Mouse (Mus musculus): ENCODE measurements around the gene Ppy. TPM values are rescaled to one million over a fixed set of nuclear protein-coding genes. Genes with fewer than 3 reads are reported as not detected.

Gene Ppy
- polyA plus RNA-seq, 1 experiment from 2014 or later: not detected

DNA sequence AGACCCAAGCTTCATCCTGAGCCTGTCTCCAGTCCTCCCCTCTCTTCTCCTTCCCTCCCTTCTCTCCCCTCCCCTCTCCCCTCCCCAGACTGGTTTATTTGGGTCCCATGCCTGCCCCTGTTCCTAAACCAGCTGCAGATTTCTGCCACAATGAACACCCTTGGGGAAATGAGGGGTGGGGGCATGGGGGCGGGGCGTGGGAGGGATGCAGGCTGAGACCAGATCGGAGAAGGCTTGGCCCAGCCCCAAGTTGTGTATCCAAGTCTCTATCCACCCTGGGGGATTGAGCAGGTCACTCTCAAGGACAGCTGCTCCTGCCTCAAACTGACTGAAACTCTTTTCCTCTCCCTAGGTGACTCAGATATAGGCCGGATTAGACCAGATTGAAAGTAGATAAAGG is 33.4 kb upstream of the Ppy start:
- WGBS: 38% methylated on average over 4 of the region's 4 CpGs

GRCm38 (mm10) chr11:102117386-102117785 is 16.3 kb upstream of the Ppy start:
- WGBS: 84% methylated on average over 6 of the region's 6 CpGs
- Histone ChIP-seq H3K36me3 (no peaks in the 10 kb centered on the region), H3K4me3 (replicated peaks) (no peak overlapping the region), H3K27ac (no peak overlapping the region), H3K4me2 (no peak overlapping the region), H3K9ac (replicated peaks) (no peak overlapping the region), H3K4me1 (replicated peaks) (no peaks in the 10 kb centered on the region), H3K27me3 (peaks cover 17% of the 10 kb centered on the region), H3K9me3 (peaks cover 2% of the 10 kb centered on the region; the same call in 1 of the 2 replicates)
- ATAC-seq (ENCODE audit: insufficient number of reproducible peaks, insufficient read depth, low FRiP score, low TSS enrichment, low read depth): no peak

More for the DNA sequence above, 33.4 kb upstream of the Ppy start:
- Histone ChIP-seq H3K9me3 (no peaks in the 10 kb centered on the region), H3K36me3 (no peaks in the 10 kb centered on the region), H3K4me1 (replicated peaks) (peaks cover 11% of the 10 kb centered on the region), H3K4me2 (no peak overlapping the region), H3K27me3 (peaks cover 26% of the 10 kb centered on the region), H3K4me3 (replicated peaks) (no peak overlapping the region), H3K9ac (replicated peaks) (no peak overlapping the region), H3K27ac (no peak overlapping the region)
- no peak for ATAC-seq (ENCODE audit: insufficient number of reproducible peaks, insufficient read depth, low FRiP score, low TSS enrichment, low read depth)

DNA sequence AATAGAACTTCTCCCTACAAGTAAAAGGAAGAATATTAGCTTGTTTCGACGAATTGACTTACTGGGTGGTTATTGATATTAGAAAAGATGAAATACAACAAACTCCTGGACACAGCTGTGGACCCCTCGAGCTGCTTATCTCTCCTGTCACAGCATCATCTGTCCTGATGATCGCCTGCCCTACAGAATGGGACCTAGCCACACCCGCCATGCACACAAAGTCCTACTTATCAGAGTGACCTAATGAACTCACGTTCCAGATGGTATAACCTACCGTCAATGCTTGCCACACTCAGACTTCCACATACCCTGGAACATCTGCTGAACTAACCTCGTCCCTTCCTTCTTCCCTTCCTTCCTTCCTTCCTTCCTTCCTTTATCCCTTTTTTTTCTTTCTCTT is 15.1 kb upstream of the Ppy start:
- Histone ChIP-seq H3K4me1 (replicated peaks) (no peaks in the 10 kb centered on the region), H3K9ac (replicated peaks) (no peak overlapping the region), H3K27ac (no peak overlapping the region), H3K27me3 (peaks cover 17% of the 10 kb centered on the region), H3K9me3 (peaks cover 2% of the 10 kb centered on the region; the same call in 1 of the 2 replicates), H3K36me3 (no peaks in the 10 kb centered on the region), H3K4me2 (no peak overlapping the region), H3K4me3 (replicated peaks) (no peak overlapping the region)
- WGBS: 76% methylated on average over 8 of the region's 8 CpGs
- no peak for ATAC-seq (ENCODE audit: insufficient number of reproducible peaks, insufficient read depth, low FRiP score, low TSS enrichment, low read depth)

- H3K9me3 ChIP-seq: no peaks in the 10 kb centered on the region
- H3K4me3 ChIP-seq (replicated peaks): no peak overlapping the region
- peaks cover 9% of the 10 kb centered on the region for H3K4me1 ChIP-seq (replicated peaks)
- H3K27ac ChIP-seq: no peak overlapping the region
- H3K4me2 ChIP-seq: no peak overlapping the region
- peaks cover 60% of the 10 kb centered on the region for H3K27me3 ChIP-seq
- no peak for ATAC-seq (ENCODE audit: insufficient number of reproducible peaks, insufficient read depth, low FRiP score, low TSS enrichment, low read depth)
- H3K36me3 ChIP-seq: no peaks in the 10 kb centered on the region
- H3K9ac ChIP-seq (replicated peaks): no peak overlapping the region
- 70% methylated on average over 5 of the region's 5 CpGs for WGBS
Measured at GRCm38 (mm10) chr11:102111576-102111975, 10.5 kb upstream of the Ppy start.

DNA sequence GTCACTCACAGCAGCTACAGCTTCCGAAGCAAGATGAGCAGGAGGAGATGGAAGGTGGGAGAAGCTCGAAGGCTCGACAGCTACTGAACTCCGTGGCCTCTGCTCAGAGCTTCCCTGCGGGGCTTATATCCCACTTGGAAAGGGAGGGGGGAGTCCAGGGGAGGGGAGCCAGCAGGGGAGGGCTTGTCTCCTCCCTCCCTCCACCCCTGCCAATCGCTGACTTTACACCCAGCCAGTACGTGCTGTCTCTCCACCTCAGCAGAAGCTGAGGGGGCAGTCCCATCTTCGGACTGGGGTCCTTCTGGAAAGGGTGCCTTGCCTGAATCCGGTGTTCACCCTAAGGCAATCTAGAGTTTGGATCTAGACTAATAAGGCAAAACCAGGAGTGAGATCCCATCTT is 6.6 kb upstream of the Ppy start, which contains the start of gene Pyy:
Gene Pyy (minus strand): TSS at position 101 of the 400 bp plus-strand sequence.
- Histone ChIP-seq H3K27me3 (peaks cover 82% of the 10 kb centered on the region), H3K9me3 (no peaks in the 10 kb centered on the region), H3K4me1 (replicated peaks) (peaks cover 9% of the 10 kb centered on the region), H3K4me3 (replicated peaks) (peak within 1 kb of the TSS; percentile 20; the same call in 1 of the 2 replicates), H3K4me2 (peak within 1 kb of the TSS; percentile 42), H3K36me3 (no peaks in the 10 kb centered on the region), H3K27ac (no peak within 1 kb of the TSS), H3K9ac (replicated peaks) (no peak within 1 kb of the TSS; the same call in 1 of the 2 replicates)
- ATAC-seq (ENCODE audit: insufficient number of reproducible peaks, insufficient read depth, low FRiP score, low TSS enrichment, low read depth): no peak
- 14% methylated on average over 8 of the region's 9 CpGs for WGBS

DNA sequence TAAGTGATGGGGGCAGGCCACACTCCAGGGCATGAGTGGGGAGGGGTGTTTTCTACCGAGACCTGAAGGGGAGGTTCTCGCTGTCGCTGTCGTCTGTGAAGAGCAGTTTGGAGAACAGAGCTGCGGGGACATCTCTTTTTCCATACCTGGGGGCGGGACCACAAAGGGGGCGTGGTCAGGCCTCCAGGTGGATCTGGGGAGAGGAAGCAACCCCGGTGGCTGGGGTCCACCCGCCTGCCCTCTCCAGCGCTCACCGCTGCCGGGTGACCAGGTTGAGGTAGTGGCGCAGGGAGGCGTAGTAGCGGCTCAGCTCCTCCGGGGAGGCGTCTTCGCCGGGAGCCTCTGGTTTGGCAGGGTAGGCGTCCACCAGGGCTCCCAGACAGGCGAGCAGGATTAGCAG is 5.8 kb upstream of the Ppy start:
- H3K27me3 ChIP-seq: peaks cover 88% of the 10 kb centered on the region
- WGBS: 2% methylated on average over 21 of the region's 21 CpGs

GRCm38 (mm10) chr11:102102485-102103258 is 1.6 kb upstream of the Ppy start:
- Histone ChIP-seq H3K36me3 (no peaks in the 10 kb centered on the region), H3K4me1 (replicated peaks) (peaks cover 18% of the 10 kb centered on the region), H3K4me3 (replicated peaks) (no peak overlapping the region), H3K27me3 (peaks cover 96% of the 10 kb centered on the region), H3K9me3 (no peaks in the 10 kb centered on the region), H3K9ac (replicated peaks) (no peak overlapping the region), H3K27ac (no peak overlapping the region), H3K4me2 (no peak overlapping the region)
- WGBS: 20% methylated on average over 17 of the region's 17 CpGs
- ATAC-seq (ENCODE audit: insufficient number of reproducible peaks, insufficient read depth, low FRiP score, low TSS enrichment, low read depth): no peak

More for the DNA sequence above, 5.8 kb upstream of the Ppy start:
- Histone ChIP-seq H3K9me3 (no peaks in the 10 kb centered on the region), H3K4me3 (replicated peaks) (peak overlapping the region; percentile 20; the same call in 1 of the 2 replicates), H3K9ac (replicated peaks) (no peak overlapping the region; the same call in 1 of the 2 replicates), H3K36me3 (no peaks in the 10 kb centered on the region), H3K4me1 (replicated peaks) (peaks cover 15% of the 10 kb centered on the region), H3K27ac (no peak overlapping the region), H3K4me2 (peak overlapping the region; percentile 42)
- ATAC-seq (ENCODE audit: insufficient number of reproducible peaks, insufficient read depth, low FRiP score, low TSS enrichment, low read depth): no peak

DNA sequence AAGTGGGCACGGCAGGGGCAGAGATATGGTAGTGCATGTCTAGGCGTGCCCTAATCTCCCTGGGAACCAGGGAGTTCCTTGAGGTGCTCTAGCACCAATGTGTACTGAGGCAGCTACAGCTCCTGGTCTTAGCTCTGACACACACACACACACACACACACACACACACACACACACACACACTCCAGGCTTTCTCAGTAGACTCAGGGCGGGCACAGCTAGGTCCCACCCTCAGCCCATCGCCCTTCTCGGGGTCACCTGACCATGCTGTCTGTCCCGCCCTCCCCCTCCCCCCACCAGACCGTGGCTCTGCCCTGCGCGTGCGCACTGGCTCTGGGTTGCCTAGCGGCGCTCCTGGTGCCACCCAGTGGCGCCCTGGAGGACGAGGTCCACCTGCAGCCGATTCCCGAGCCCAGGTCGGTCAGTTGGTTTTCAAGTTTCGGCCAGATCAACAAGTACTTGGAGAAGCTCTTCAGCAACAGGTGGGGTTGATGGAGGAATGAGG is 4.2 kb downstream of the Ppy start:
- Histone ChIP-seq H3K4me1 (replicated peaks) (peaks cover 18% of the 10 kb centered on the region), H3K9me3 (no peaks in the 10 kb centered on the region), H3K36me3 (no peaks in the 10 kb centered on the region), H3K27me3 (peaks cover 42% of the 10 kb centered on the region), H3K4me3 (replicated peaks) (peak overlapping the region; percentile 26), H3K9ac (replicated peaks) (peak overlapping the region; percentile 40; the same call in 1 of the 2 replicates), H3K4me2 (peak overlapping the region; percentile 55), H3K27ac (no peak overlapping the region)
- peak; percentile 78 for ATAC-seq (ENCODE audit: insufficient number of reproducible peaks, insufficient read depth, low FRiP score, low TSS enrichment, low read depth)
- 6% methylated on average over 18 of the region's 18 CpGs for WGBS

DNA sequence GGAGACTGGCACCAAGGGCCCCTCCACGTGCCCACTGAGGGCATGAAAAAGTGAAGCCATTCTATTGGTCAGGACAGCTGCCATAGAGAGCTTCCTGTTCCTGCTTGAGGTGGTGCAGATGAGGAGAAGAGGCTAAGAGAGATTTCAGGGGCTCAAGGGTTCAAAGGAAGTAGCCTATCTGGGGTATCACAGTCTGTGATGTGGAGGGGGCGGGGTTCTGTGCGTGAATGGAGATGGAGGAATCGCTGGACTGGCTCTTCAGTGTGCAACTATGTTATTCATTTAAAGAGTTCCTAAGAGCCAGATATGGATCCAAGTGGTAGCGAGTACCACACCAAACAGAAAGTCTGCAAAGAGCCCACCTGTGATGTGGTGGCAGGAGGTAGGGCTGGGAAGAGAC is 4.7 kb downstream of the Ppy start:
- Histone ChIP-seq H3K9ac (replicated peaks) (no peak overlapping the region; the same call in 1 of the 2 replicates), H3K4me1 (replicated peaks) (peaks cover 15% of the 10 kb centered on the region; the same call in 1 of the 2 replicates), H3K27ac (no peak overlapping the region), H3K27me3 (peaks cover 40% of the 10 kb centered on the region), H3K36me3 (no peaks in the 10 kb centered on the region), H3K4me2 (peak overlapping the region; percentile 55), H3K9me3 (no peaks in the 10 kb centered on the region), H3K4me3 (replicated peaks) (0 out of 2 replicates have a peak overlapping the region, but pooled peaks have one; percentile 26)
- peak; percentile 7; the same call in 1 of the 2 replicates for ATAC-seq (ENCODE audit: insufficient number of reproducible peaks, insufficient read depth, low FRiP score, low TSS enrichment, low read depth)
- 66% methylated on average over 5 of the region's 5 CpGs for WGBS

DNA sequence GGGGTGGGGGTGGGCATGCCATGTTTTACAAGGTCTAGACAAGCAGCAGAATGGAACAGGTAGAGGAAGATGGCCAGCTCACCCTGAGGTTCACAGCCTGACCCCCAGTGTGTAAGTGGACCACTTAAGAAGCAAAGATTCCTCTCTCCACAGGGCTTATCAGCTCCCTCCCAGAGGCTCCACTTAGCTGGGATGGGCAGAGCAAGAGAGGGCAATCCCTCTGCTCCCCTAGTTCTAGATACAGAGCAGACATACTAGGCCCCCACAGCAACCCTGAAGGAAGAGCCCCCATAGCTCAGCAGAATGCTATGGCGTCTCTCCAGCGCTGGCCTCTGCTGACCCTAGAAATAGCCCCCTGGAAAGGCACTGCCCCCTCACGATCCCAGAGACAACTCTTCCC is 5.4 kb downstream of the Ppy start:
- Histone ChIP-seq H3K4me3 (replicated peaks) (no peak overlapping the region), H3K4me2 (no peak overlapping the region), H3K9me3 (no peaks in the 10 kb centered on the region), H3K9ac (replicated peaks) (no peak overlapping the region; the same call in 1 of the 2 replicates), H3K27ac (no peak overlapping the region), H3K4me1 (replicated peaks) (peaks cover 15% of the 10 kb centered on the region; the same call in 1 of the 2 replicates), H3K36me3 (no peaks in the 10 kb centered on the region), H3K27me3 (peaks cover 32% of the 10 kb centered on the region)
- WGBS: 83% methylated on average over 3 of the region's 3 CpGs
- no peak for ATAC-seq (ENCODE audit: insufficient number of reproducible peaks, insufficient read depth, low FRiP score, low TSS enrichment, low read depth)

DNA sequence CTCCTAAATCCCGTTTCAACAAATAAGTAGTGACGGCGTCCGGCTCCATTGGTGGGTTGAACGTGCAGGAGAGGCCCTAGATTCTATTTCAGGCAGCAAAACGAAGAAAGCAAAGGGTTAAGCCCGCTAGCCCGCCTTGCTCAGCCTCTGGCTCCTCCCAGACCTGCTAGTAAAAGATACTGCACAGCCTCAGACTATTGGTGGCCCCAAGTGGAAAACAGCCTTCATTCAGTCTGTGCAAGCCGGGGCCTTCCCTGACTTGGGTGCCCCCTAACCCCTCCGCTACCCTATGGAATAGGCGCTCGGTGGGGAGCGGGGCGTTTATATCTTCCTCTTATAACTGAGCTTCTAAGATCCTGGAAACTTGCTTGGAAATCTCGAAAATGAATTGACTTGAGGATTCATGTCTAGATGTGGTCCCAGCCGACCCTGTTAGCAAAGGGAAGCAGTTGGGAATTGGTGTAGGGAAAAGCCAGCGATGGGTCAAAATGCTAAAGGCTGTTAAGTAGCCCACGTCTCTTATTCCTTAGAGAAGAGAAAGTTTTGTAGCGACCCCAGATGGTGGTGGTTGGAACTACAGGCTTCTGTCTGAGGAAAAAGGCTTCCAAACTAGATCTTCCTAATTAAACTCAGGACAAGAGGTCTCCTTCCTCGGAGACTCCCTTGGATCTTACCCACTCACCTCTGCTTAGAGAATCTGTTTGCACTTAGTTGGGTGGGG is 11.9 kb downstream of the Ppy start:
- Histone ChIP-seq H3K4me3 (replicated peaks) (peak overlapping the region; percentile 70), H3K4me2 (peak overlapping the region; percentile 90), H3K9me3 (no peaks in the 10 kb centered on the region), H3K27me3 (peaks cover 3% of the 10 kb centered on the region; the same call in 1 of the 2 replicates), H3K27ac (peak overlapping the region; percentile 92), H3K36me3 (no peaks in the 10 kb centered on the region), H3K9ac (replicated peaks) (peak overlapping the region; percentile 69), H3K4me1 (replicated peaks) (peaks cover 24% of the 10 kb centered on the region)
- under 1% methylated on average over 20 of the region's 20 CpGs for WGBS
- ATAC-seq (ENCODE audit: insufficient number of reproducible peaks, insufficient read depth, low FRiP score, low TSS enrichment, low read depth): peak; percentile 53

Data from limb, embryonic 12.5 days (tissue).